Mouse (Mus musculus) MEL-GATA-1-ER (cell line): ENCODE results near the gene Spata31d1b.
A peak's percentile ranks its signal among the peaks of the same experiment; 100 is the strongest.
"Not testable (repeated sequence)": the region's sequence is repeated elsewhere in the genome, so short reads cannot be mapped to it uniquely, and the experiment has no call there.

ENCODE experiments used
- DNase-seq: peaks from one replicate; pipeline ENCODE4 v3.0.0-alpha.2; 2012; ENCODE audit warnings: low read depth; ENCODE audit errors: extremely low read depth

Spata31d1b gene

DNA sequence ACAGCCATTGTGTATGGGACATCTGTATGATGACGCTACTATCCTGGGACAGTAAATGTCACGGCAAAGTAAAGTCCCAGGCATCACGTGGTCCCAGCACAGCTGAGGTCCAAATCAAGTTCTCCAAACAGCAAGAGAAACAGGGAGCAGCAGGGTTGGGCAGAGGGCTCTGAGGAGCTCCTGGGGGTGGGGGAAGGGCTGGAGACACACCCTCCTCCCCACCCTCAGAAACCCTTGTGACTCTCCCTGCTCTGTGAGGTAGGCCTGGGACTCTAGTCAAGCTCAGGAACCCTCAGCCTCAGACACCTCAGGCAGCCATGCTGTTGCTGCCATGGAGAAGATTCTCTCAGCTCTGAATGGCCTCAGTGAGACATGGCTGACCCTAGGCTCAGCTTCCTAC, at the start of gene Spata31d1b:
Spata31d1b (plus strand) TSS at position 301 of the 400 bp plus-strand sequence.
- not testable (repeated sequence) for DNase-seq

DNA sequence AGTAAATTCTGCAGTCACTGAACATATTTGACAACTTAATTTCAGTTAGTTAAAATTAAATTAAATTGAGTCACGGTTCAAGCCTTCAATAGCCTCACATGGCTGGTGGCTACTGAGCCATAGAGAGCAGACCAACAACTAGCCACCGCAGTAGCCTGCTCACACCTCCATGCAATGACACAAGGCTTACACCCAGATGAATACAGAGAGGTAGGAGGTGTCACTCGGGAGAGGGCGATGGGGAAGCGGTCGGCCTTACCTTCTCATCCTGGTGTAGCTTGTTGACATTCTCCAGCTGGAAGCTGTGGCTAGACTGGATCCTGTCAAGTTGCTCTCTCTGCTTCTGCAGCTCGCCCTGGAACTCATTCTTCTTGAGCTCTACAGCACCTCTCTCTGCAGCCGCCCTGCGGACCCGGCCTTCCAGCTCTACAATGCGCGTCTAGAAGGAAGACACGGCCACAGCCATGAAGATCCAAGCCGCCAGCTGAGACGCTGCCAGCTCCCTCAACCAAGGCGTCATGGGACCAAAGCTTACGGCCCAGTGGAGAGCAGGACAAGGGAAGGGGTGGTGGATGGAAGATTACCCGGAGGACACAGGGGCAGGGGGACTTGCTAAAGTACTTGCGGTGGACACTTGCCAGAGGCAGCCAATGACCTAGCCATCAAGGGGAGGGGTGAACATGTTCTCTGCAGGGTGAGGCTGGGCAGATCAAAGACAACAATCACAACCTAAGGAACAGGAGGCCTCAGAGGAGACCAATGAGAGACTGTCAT, 48.0 kb upstream of the Spata31d1b start:
- no peak for DNase-seq

DNA sequence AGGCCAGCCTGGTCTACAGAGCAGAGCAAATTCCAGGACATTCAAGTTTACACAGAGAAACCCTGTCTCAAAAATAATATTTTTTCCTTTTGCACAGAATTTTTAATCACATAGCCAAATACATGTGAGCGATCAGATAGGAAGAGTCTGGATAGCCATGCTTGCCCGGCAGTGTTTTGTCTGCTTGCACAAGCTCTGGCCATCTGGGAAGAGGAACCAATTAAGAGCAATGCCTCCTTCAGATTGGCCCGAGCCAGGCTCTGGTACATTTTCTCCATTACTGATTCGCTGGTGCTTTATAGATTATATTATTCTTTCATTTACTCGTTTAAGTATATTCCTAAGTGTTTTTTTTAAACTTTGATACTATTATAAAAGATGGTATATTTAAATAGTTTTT, 44.3 kb upstream of the Spata31d1b start:
- DNase-seq = no peak

DNA sequence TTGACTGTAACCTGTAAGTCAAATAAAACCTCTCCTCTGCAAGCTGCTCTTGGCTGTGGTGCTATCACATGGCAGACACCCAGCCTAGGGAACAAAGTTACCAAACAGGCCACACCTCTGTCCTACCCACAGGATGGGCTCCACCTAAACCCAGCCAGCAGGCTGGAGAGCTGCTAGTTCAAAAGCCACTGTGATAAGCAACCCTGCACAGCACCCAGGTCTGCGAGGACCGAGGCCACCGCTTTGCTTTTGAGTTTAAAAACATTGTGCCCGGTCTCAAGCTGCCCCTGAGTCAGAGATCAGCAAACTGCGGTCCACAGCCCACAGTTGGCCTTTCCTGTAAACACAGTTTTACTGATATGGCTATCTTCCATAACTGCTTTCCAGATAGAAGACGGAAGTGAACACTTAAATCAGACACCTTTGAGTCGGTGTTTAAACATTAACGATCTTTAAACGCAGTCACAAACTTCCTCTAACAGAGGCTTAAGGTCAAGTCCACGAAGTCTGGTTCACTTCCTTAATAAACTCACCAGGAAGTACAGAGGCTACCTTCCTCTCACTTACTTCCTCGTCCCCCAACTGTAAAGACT, 43.5 kb upstream of the Spata31d1b start:
- DNase-seq = peak; percentile 83

DNA sequence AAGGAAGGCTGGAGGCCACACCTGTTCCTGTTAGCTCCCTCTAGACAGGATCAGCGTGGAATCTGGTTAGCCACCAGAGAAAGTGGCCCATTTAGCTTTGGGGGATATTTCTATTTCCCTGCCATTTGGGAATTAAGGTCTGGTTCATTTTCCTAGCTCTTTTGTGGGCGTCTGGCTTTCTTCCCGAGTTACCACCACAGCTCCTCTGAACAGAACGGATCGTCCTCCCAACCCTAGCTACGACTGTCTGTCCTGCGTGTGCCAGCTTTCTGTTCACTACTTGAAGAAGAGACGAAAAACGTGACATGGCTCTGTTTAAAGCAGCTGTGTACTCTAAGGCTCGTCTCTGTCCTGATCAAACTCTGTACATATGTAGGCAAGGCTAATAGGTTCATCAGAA, 42.1 kb upstream of the Spata31d1b start:
- no peak for DNase-seq

DNA sequence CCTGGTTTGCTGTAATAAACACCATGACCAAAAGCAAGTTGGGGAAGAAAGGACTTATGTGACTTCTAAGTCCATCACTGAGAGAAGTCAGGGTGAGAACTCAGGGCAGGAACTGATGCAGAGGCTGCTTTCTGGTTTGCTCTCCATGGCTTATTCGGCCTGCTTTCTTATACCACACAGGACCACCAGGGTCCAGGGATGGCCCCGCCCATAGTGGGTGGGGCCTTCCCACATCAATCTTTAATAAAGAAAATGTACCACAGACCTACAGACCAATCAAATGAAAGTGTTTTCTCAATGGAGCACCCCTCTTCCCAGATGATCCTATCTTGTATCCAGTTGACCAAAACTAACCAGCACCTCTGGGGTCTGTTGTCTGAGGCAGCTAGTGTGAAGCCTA, 40.6 kb upstream of the Spata31d1b start:
- DNase-seq = no peak

DNA sequence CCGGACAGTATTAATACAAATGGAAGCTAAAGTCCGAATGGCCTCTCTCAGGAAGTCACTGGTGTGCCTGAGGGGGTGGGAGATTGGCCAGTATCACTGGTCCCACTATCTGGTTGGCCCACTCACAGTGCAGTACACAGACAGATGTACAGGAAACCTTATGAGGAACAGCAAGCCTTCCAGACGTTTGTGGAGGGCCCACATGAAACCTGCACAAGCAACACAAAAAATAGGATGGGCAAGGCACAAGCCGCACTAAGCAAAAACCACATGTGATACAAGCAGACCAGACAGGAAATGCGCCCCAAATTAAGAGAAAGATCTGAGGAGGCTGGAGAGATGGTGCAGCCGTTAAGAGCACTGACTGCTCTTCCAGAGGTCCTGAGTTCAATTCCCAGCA, 39.8 kb upstream of the Spata31d1b start:
- peak; percentile 69 for DNase-seq

DNA sequence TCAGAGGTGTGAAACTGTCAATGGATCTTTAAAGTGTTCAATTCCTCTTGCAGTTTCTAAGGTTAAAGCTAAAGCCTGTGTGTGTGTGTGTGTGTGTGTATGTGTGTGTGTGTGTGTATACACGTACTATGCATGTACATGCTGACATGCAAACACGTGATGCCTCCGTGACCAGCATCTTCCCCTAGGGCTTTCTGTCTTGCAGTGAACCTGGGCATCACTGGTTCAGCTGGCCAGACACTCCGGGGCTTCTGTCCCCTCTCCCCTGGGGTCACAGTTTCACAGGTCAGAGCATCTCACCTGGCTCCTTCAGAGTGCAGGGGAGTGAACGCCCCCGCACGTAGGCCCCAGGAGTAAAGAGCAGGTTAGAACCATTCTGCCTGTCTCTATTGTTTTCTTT, 38.5 kb upstream of the Spata31d1b start:
- DNase-seq = no peak

DNA sequence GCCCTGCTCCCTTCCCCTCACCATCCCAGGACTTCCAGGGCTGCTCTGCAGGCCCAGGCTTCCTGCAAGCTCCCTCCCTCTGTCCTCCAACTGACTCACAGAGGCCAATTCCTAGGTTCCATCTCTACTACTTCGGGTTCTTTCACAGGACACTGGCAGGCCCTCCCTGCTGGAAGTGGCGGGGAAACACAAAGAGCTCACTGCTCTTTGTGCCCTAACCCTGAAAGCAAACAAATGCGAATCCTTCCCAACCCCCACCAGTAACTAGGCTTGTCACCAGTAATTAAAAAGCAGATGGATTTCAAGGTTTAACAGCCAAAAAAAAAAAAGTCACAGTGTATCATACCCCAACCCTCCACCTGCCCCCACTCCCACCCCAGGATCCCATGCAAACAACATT, 37.9 kb upstream of the Spata31d1b start:
- DNase-seq = no peak

DNA sequence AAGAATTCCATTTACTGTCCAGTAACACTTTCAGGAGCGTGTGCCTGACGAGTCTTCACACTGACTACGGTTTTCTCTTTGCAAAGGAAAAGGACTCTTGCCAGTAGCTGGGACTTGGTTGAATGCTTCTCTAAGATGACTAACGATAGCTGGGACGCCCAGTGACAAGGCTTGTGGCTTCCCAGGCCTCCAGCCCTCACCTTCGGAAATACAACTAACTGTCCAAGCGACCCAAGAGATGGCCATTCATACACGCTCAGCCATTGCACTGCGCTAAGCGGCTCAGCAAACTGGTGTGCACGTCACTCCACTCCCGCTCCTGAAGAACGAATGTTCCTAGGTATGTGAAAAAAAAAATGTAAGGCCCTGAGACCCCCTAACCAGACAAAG, 37.3 kb upstream of the Spata31d1b start:
- DNase-seq = no peak

DNA sequence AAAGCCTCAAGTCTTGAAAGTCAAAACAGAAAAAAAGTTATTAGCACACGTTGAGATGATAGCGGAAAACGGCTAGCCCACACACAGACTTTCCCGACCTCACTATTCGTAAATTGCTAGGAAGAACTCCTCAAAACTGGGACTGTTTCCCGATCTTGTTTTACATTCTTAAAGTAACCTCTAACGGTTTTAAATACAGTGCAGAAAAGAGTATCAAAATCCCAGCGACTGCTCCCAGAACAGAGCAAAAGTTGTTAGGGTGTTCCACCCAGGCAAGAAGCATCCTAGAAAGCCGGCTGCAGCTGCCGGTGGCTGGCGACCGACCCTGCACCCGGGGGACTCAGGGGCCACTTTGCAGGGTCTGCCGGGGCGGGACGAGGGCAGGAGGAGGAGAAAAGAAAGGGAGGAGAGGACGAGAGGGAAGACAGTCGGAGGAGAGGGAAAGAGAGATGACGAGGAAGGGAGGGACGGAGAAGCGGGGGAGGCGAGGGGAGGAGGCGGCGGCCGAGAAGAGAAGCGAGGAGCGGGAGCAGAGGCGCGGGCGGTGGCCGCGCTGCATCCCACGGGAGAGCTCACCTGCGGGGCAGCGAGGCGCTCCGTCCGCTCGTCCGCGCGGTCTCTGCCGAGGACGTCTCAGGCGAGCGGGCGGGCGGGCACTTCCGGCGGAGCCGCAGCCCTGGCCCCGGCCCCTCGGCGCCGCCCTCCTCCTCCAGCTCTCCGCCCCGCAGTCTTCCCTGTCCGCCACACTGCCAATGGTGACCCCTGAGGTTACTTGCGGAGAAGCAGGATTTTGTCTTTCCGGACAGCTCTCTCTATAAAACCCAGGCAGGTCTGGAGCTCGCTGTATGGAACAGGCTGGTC, 36.7 kb upstream of the Spata31d1b start, which contains the start of gene Golm1:
Golm1 (minus strand) TSS at position 661 of the 861 bp plus-strand sequence.
- DNase-seq = no peak

DNA sequence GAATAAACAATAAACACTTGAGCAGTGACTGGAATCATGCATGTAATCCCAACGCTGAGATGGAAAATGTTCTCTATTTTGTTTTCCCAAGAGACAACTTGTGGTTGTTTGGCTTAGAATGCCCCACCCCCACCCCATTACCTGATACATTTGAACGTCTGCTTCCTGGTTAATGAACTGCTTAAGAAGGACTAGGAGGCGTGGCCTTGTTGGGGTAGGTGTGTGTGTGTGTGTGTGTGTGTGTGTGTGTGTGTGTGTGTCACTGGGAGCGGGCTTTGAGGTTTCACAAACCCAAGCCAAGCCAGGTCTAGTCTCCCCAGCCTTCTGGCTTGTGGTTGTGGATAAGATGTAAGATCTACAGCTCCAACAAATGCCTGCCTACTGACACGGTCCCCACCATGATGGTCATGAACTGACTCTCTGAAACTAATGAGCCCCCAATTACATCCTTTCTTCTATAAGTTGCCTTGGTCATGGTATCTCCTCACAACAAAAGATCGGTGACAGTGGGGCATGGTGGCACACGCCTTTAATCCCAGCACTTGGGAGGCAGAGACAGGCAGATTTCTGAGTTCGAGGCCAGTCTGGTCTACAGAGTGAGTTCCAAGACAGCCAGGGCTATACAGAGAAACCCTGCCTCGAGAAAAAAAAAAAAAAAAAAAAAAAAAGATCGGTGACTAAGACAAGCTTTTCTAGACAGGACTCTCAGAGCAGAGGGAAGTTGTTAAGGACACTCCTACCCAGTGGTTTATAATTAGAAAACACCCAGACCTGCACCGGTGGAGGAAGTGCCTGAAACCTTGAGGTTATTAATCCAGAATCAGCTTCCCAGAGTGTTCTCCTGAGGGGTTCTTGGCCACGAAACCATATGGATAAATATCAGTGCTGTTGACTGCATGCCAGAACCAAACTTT, 35.5 kb upstream of the Spata31d1b start:
- DNase-seq = peak; percentile 72

DNA sequence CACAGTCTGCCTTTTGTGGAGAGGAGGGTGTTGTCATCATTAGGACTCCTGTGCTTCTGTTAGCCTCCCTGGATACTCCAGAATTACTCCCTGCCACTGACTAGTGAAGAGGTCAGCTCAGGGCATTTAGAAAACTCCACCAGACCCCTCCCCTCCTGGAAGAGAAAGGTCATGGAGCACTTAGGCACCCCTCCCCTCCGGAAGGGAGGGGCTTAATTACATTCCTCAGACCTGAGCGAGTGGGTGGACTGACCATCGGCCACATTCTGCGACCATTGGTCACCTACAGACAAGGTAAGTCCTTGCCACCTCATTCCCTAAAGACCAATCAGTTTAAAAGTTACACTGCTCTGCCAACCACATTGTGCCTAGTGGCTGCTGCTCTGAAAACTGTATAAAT, 32.8 kb upstream of the Spata31d1b start:
- no peak for DNase-seq

DNA sequence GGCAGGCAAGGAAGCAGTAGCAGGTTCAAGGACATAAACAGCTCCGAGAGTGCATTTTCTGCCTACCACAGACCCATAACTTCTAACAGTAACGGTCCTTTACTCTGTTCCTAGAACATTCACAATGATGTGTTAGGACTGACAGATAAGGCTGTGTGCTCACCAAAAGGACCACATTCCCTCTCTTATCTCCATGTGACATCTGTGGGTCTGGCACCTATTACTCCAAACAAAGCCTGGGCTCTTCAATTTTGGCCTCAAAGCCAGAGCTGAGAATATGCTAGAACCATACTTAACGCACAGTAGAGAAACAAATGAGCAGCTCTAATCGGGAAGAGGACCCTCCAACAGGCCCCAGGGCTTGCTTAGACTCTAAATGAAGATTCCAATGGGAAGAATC, 32.2 kb upstream of the Spata31d1b start:
- no peak for DNase-seq

DNA sequence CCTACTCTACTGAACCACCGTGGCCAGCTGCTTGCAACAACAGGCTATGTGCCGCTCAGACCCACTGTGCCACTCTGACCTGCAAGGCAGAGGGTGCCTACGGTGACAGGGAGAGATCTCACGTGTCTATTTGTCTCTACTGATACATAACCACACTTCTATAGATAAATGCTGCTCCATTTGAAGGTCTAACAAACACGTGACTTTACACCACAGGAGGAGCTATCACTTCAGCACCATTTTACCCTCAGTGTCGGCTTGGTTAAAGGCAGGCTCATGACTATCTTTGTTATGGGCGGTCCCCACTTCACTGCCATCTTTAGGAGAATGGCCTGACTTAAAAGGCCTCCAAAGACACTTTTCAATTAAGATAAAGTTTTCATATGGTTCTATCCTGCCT, 29.5 kb upstream of the Spata31d1b start:
- peak; percentile 70 for DNase-seq

DNA sequence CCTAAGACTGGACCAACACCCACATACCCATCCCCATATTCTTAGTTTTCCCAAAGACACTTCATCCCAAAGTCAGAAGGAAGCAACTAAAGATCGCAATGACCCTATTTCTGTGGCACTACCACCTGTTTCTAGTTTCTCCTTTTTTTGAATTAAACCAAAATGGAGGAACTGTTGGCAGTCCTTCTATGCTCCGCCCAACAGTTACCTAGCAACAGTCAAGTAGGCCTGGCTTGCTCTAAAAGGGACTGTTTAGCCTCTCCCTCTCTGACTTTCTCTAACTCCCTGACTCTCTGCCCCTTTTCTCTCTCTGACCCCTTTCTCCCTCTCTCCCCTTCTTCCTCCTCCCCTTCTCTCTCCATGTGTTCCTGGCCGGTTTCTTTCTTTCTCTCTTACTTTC, 26.8 kb upstream of the Spata31d1b start:
- no peak for DNase-seq

DNA sequence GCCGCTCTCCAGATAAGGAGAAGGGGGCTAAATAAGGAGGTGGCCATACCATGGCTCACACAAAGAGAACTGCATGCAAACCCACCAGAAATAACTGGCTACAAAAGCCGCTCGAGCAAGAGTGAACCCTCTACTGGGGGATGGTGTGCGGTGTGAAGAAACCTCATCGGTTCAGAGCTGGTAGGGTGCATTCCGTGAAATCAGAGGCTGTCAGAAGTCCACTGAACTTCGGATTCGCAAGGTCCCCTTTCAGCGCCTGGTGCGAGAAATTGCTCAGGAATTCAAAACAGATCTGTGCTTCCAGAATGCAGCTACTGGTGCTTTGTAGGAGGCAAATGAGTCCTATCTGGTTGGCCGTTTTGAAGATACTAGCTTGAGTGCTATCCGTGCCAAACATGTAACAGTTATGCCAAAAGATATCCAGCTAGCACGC, 23.7 kb upstream of the Spata31d1b start:
- DNase-seq = no peak

DNA sequence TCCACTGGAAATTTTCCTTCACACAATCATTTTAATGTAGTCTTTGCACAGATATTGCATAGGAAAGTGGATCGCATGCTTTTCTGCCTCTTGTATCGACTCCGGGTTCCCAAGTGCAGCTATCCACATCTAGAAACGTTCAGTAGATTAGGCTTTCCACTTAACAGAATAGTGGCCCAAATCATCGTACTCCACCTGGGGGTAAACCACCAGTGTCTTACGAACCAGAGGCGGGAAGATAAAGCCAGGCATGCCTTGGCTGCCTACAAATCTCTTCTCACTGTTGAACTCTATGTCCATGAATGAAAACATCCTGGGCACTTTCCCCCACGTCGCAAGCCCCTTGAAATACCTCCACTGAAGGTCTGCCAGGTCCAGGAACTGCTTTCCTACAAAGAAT, 22.8 kb upstream of the Spata31d1b start:
- no peak for DNase-seq

DNA sequence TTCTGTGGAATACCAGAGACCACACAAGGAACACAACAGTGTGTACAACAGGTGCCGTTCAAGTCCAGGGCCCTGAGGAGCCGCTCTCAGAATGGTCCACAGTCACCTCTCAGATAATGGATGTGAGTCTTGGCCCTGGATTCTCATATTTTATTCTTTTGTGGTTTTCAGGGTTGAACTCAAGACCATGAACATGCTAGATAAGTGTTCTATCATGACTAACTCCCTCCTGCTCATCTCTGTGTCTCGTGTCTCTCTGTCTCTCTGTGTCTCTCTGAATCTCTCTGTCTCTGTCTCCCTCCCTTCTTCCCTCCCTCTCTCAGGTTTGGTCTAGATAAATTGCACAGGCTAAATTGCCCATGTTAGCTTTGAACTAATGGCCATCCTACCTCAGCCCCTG, 22.2 kb upstream of the Spata31d1b start:
- no peak for DNase-seq

DNA sequence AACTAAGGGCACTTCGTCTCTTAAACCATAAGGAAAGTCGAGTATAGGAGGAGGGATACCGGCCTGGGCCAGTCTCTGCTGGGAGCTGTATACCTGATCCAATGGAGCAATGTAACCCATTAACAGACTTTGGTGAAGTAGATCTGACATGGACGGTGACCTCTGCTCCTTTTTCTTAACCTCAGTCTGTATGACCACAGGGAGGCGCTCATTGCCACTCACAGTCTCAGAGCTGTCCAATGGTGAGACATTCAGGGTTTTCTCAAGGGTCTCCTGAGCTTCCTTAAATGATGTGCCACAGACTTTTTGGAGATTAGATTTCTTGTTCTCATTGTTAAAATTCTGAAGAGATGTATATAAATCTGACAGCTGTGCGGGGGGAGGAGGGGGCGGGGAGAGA, 21.5 kb upstream of the Spata31d1b start:
- DNase-seq = no peak

DNA sequence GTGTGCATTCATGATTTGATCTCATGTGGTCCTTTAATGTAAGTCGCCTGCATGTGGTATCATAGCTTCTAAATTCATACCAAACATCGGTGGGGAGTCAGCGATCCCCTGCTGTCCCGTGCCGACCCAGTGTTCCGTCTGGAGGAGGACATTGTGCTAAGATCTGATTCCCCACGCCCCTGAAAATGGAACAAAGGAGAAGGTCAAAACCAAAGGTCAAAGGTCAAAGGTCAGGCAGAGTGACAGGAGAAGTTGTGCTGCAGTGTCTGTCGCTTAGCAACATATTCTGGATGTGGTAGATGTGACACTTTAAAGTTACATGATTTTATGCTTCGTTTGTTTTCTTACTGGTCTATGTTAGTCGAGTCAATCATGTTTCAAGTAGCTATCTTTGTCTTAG, 20.6 kb upstream of the Spata31d1b start:
- DNase-seq = no peak
